Mouse (Mus musculus) testis, adult 2 months (tissue): Measurements from ENCODE around the gene Hspb7.

ENCODE experiments used
- CTCF ChIP-seq: fragments of 200-500 bp; IDR thresholded peaks from 2 replicates; pipeline ENCODE4 v1.5.1; 2012; ENCODE audit warnings: low read depth, mild to moderate bottlenecking, inconsistent platforms, low read length, moderate library complexity; ENCODE audit not compliant: control insufficient read depth, insufficient read depth, insufficient replicate concordance
- POLR2A ChIP-seq: fragments of 200-500 bp; IDR thresholded peaks from 2 replicates; pipeline ENCODE4 v1.6.1; 2012; ENCODE audit warnings: low read depth, mild to moderate bottlenecking, inconsistent platforms, low read length, moderate library complexity; ENCODE audit not compliant: control insufficient read depth

- TF ChIP-seq CTCF (peak; percentile 57; the same call in 1 of the 2 replicates), POLR2A (no peak)
These were observed 9.1 kb upstream of the Hspb7 start for GRCm38 (mm10) chr4:141411430-141411992.
